Mouse (Mus musculus) neural tube, embryonic 10.5 days (tissue): ENCODE data around the gene Mex3d.
A peak's percentile ranks its signal among the peaks of the same experiment; 100 is the strongest.
"Not testable (repeated sequence)": the region's sequence is repeated elsewhere in the genome, so short reads cannot be mapped to it uniquely, and the experiment has no call there.

Experiments used
- DNase-seq: peaks from one replicate; pipeline ENCODE4 v3.0.0-alpha.2; 2017; ENCODE audit warnings: low spot score; ENCODE audit errors: extremely low spot score

Mex3d gene

DNA sequence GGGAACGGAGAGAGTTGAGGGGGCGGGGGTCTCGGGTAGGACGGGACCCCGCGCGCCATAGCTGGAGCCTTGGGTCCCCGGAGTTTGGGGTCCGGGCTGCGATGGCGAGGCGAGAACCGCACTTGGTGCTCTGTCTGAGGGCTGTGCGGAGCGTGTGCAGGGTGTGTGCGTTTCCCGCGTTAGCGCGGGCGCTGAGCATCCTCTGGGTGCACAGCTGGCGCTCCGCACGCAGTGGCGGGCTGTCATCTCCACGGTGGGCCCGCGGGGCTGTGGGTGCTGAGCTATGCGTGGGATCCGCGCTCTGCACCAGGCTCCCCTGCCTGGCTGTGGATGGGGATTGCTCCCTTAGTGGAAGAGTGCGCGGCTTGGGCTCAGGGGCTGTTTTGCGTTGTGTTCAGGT, 30.7 kb downstream of the Mex3d start:
- DNase-seq: no peak

DNA sequence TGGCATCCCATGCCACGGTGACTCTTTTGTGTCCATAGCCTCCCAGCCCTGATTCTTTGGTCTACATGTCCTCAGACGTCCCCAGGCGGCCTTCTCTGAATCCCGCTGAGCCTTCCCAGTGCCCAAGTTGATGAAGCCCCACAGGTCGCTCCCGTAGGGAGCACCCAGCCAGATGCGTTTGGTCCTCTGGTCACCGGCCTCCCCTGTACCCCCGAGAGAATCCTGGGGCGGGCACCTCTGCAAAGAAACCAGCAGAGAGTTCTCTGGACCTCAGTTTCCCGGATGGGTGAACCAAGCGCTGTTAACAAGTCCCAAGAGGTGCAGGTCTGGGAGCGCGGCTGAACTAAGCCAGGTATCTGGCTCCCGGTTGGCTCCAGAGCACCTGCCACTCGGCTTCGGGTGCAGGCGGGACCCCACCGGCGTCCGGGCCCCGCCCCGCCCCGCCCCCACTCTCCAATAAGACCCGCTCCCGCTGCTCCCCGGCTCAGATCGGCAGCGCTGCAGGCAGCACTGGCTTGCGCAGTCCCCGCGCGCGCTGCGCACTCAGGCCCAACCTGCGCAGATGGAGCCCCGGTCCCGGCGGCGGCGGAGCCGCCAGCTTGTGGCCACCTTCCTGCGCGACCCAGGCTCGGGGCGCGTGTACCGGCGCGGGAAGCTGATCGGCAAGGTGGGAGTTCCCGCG, 31.3 kb downstream of the Mex3d start, which contains the start of gene Plk5:
Gene Plk5, plus strand, starts transcription at position 459 of the 682 bp plus-strand sequence.
- no peak for DNase-seq

- no peak for DNase-seq
Observed at GRCm38 (mm10) chr10:80355431-80355830, 32.0 kb downstream of the Mex3d start.

DNA sequence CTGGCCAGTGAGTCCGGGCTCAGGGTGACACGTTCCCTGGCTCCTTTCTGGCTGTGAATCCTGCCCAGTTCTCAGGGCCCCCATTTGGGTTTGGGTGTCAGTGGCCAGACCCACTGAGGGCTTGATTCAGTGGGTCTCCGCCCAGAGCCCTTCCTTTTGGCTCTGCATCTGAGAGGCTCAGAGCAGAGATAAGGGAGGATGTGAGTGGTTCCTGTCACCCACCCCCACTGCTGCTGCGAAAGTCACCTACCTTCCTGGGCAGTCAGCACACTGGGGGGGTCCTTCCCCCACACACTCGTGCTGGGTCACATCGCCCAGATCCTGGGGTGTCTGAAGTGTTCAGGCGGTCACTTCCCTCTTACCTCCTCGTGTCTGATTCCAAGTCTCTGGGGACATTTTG, 34.7 kb downstream of the Mex3d start:
- DNase-seq: no peak

DNA sequence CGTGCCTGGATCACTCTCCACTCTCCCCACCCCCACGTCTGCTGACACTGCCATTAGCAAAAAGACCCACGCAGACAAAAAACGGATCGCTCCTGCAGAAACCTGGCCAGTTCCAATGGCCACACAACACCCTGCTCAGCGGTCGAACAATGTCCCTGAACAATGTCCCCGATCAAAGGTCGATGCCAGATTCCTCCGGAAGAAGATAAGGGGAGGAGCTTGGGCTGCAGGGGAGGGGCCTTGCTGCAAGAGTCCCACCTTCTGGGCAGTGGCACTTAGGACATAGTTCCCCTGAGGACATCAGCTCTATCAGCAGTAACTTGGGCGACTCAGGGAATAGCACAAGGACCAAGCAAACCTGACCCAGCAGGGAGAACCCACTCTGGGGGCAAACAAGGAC, 35.6 kb downstream of the Mex3d start:
- no peak for DNase-seq

DNA sequence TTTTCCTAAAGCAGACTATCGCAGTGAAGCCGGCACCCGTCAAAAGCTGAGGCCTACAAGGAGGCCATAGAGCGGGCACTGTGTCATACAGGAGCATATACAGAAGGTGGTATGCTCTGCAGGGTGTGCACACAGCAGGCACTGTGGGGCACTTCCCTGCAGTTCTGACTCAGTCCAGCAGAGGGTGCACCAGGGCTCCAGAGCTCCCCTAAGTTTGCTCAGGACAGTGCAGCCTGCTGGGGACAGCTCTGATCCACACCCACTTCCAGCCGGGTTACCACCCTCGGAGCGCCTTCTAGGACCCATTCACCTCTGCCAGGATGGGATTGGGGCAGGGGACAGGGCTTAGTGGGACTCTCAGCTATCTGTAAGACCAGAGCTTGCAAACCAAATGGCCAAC, 37.2 kb downstream of the Mex3d start:
- peak; percentile 92 for DNase-seq

DNA sequence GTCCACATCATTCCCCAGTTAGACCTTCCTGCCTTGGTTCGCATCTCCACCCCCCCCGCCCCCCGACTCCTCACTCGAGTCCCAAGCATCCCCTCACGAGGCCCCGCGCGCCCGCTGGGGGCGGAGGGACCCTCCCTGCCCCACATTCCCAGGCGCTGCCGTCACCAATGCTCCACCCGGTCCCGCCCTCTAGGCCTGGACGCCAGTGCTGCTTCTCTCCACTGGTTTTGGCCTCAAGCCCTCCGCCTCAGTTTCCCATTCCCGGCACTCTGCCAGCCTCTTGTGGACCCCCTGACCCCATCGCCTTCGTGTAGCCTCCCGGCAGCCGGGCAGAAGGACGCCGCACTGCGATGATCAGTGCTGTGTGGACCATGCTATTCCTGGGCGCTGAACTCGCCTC, 38.5 kb downstream of the Mex3d start:
- DNase-seq: no peak

DNA sequence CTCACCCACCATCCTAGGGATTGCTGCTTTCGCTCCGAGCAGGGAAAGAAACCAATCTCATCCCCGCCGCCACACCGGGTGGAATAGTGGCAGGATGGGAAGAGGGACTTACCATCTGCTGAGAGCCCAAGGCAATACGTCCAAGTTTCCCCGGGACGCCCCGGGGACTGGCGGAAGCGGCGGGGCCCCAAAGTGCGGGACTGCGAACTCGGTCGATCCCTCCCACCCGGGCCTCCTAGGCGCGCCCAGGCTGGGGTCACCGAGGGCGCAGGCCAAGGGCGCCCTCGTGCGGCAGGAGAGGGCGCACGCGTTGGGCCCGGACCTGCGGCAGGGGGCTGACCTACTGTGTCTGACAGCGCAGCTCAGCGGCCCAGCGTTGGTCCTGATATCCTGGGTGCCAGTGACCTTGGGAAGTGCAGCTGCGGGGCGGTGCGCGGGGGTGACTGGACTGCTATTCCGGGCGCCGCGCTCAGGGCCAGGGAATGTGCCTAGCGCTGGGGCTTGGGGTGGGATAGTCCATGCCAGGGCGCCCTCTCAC, 39.1 kb downstream of the Mex3d start, which contains the start of gene Adamtsl5:
Gene Adamtsl5, minus strand, starts transcription at position 169 of the 538 bp plus-strand sequence.
- peak; percentile 74 for DNase-seq

DNA sequence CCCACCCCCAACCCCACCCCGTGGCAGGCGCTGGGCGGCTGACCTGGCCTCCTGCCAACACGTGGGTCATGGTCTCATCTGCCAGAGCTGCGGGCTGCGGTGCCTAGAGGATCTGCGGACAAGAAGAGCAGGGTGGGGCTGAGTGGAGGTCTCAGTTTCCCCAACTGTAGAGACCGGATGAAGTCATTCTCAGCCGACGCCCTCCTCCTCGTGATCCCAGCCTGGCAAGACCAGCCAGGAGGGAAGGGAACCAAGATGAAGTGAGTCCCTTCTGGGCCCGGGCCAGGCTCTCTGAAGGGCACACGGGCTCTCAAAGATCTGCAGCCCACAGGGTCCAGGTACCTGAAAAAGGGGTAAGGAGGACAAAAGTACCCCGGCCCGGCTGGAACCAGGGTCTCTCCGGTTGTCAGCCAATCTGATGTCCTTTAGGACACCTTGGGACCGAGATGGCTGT, 39.9 kb downstream of the Mex3d start:
- DNase-seq: no peak

DNA sequence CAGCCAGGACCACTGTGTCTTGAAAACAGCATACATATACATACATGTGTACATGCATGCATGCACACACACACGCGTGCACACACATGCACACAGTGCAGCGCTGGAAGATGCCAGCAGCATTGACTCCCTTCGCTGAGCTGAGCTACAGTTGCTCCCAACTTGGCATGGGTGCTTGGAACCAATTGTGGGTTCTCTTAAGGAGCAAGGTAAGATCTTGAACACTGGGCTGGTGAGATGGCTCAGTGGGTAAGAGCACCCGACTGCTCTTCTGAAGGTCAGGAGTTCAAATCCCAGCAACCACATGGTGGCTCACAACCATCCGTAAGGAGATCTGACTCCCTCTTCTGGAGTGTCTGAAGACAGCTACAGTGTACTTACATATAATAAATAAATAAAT, 41.5 kb downstream of the Mex3d start:
- DNase-seq: not testable (repeated sequence)

DNA sequence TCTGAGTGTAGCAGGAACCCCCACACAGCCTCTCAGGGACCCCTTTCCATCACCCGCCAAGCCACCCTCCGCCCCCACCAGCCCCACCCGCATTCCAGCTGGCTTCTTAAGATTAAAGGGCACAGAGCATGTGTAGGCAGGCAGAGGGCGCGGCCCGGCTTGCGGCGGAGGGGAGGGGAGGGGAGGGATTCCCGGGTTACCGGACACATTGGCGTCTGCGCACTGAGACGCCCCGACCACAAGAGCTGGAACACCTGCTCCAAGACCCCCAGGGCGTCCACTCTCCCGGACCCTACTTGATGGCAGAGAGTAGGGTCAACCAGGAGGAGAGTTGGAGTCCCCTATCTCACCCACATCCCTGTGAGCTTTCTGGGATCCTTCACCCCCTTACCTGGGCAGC, 42.3 kb downstream of the Mex3d start:
- no peak for DNase-seq

DNA sequence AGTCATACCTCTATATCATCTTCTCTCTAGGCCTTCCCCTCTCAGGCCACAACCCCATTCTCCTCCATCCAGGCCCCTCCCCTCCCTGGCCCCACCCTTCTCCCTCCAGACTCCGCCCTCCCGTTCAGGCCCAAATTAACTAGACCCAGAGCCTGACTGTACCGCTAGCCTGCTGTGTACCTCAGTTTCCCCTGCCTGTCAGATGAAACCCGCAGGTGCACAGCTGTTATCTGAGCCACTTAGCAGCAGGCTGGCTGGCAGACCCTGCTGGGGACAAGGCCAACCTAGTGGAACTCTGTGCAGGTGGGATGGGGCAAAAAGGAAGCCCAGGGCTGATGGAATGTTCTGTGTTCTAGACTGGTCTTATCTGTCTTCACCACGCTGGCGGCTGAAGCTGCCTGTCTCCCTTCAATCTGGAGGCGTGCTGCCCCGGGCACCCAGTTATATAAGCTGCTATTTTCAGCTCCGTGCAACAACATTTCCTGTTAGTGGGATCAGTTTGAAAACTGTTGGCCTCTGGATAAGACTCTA, 43.3 kb downstream of the Mex3d start:
- no peak for DNase-seq

DNA sequence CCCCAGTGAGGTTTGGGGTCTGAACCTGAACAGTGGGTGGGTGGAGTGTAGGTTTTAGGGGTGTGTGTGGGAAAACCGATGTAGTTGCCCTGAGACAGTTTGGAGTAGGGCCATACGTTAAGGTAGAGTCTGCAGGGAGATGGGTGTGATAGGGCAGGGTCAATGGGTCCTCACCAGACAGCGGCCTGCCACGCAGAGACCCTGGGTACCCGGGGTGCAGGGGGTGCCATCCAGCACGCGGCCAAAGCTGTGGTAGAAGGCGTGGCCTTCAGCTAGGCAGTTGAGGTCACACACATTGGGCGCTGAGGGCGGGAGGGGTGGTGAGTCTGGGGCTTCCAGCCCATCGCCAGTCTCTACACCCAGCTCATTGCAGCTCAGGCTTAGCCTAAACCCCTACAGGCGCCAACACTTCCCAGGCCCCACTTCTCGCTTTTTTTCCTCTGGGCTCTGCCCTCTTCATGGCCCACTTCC, 44.0 kb downstream of the Mex3d start:
- DNase-seq: no peak

- DNase-seq: peak; percentile 66
Observed at GRCm38 (mm10) chr10:80342749-80343424, 44.6 kb downstream of the Mex3d start.

DNA sequence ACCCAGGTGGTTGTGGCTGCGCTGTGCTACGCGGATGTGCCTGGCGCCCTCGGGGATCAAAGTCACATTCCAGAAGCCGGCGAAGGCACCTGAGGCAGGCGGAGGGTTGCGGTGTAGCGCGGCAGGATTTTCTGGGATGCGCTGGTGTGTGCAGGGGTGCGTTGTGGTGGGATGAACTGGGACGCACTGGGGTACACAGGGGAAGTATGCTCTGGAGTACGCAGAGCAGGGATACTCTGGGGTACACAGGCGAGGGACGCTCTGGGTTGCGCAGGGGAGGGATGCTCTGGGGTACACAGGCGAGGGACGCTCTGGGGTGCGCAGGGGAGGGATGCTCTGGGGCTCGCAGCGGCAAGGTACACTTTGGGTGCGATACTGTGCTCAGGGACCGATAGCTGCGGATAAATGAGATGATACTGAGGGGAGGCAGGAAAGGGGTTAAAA, 45.1 kb downstream of the Mex3d start:
- DNase-seq: no peak

DNA sequence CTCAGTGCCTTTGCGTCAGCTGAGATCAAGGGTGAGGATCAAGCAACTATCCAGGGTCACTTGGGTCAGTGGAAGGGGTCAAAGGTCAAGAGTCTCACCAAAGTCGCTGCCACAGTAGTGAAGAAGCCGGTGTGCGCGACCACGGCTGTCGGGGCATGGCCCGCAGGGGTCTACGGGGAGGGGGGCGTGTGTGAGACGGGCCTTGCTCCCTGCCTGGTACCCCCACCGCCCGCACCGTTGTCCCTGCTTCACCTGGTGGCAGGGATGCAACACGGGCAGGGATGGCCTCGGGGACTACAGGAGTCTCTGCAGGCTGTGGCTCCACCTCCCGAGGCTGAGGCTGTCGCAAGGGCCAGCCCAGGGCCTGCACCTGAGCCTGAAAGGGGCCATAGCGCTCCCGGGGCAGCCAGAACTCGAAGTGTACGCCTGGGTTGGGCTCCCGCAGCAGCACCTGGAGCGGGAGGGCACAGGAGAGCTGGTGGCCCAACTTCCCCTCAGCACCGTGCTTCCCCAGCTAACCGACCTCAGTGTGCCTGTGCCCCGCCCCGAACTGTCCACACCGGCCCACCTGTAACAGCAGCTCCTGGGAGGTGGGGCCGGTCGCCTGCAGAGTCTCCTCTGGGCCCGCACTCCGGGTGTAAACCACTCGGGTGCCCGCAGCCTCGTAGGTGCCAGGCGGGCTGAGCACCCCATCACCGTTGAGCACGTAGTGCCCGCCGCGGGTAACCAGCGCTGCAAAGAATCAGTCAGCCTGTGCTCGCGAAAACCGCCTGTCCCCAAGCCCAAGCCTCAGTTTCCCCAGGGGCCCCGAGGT, 45.8 kb downstream of the Mex3d start:
- peak; percentile 36 for DNase-seq

DNA sequence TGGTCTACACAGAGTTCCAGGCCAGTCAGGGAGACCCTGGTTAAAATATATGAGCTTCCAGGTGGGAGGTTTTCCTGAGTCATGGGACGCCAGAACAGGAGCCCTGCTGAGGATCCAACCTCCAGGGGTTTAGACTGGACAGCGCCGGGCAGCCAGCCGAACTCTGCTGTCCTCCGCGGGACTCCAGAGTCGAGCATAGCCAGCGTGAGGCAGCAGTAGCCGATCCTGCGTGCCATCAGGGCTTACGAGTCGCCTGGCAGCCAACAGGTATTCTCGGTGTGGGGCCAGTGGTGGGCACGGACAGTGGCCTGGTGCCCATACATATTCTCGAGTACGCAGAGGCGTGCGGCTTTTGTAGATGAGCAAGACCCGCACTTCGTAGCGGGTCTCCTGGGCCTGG, 46.4 kb downstream of the Mex3d start:
- peak; percentile 41 for DNase-seq

GRCm38 (mm10) chr10:80339941-80340750, 47.3 kb downstream of the Mex3d start:
- DNase-seq: peak; percentile 93

GRCm38 (mm10) chr10:80336263-80336662, 51.2 kb downstream of the Mex3d start:
- DNase-seq: no peak

DNA sequence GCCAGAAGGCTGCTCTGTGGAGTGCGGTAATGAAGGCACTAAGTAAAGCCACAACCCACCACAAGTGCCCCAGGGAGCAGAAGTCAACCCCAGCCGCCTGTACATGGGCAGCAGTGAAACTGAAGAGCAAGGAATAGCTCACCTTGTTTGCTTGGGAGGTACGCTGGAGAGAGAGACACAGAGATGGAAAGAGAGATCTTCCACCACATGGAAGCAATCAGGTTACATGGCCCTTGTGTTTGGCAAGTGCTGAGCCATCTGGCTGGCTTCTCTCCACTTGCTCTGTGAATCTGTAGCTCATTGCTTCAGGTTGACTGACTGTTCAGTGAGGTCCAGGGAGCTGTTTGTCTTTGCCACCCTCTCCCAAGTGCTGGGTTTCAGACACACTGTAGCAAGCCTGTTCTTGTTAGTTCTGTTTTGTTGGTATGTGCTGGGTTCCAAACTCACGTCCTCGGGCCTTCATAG, 54.9 kb downstream of the Mex3d start:
- DNase-seq: no peak
